Mouse (Mus musculus) layer of hippocampus, postnatal 36 days (tissue): Measurements from ENCODE around the gene Fbxo34. TPM values are rescaled to one million over a fixed set of nuclear protein-coding genes. Genes with fewer than 3 reads are reported as not detected.

Experiments
- DNase-seq, 2 experiments: peaks; one replicate each; pipeline ENCODE4 v3.0.0; 2022
- total RNA-seq, 2 experiments: library from RNA; stranded (reverse); gene quantifications; 2 replicates each; pipeline ENCODE4 v1.2.3; 2021

Gene Fbxo34
- total RNA-seq, 2 experiments from 2014 or later: 84.3 to 89.6 TPM

- no peak for DNase-seq
Observed at GRCm38 (mm10) chr14:47518619-47519018, 68.4 kb downstream of the Fbxo34 start.

- DNase-seq: no peak
Observed at GRCm38 (mm10) chr14:47520751-47521449, 70.7 kb downstream of the Fbxo34 start.

GRCm38 (mm10) chr14:47521609-47522008 is 71.4 kb downstream of the Fbxo34 start:
- no peak for DNase-seq

- no peak for DNase-seq
Observed at GRCm38 (mm10) chr14:47522301-47522700, 72.1 kb downstream of the Fbxo34 start.

GRCm38 (mm10) chr14:47525374-47525773 is 75.2 kb downstream of the Fbxo34 start:
- no peak for DNase-seq

- DNase-seq: no peak
Observed at GRCm38 (mm10) chr14:47525861-47526260, 75.6 kb downstream of the Fbxo34 start.

GRCm38 (mm10) chr14:47527833-47528232 is 77.6 kb downstream of the Fbxo34 start:
- DNase-seq: no peak

- DNase-seq: no peak
Observed at GRCm38 (mm10) chr14:47528293-47528692, 78.1 kb downstream of the Fbxo34 start.

GRCm38 (mm10) chr14:47529019-47529418 is 78.8 kb downstream of the Fbxo34 start:
- DNase-seq: peak in 1 of 2 experiments; percentile 43

- DNase-seq: peak; percentile 56 to 57
Observed at GRCm38 (mm10) chr14:47529592-47529991, 79.4 kb downstream of the Fbxo34 start.

- DNase-seq: no peak
Observed at GRCm38 (mm10) chr14:47532496-47532895, 82.3 kb downstream of the Fbxo34 start.

- DNase-seq: no peak
Observed at GRCm38 (mm10) chr14:47533365-47534175, 83.3 kb downstream of the Fbxo34 start.

GRCm38 (mm10) chr14:47534176-47534525 is 83.9 kb downstream of the Fbxo34 start:
- DNase-seq: no peak

- no peak for DNase-seq
Observed at GRCm38 (mm10) chr14:47535096-47535495, 84.9 kb downstream of the Fbxo34 start.

- no peak for DNase-seq
Observed at GRCm38 (mm10) chr14:47541325-47541948, 91.2 kb downstream of the Fbxo34 start.

- no peak for DNase-seq
Observed at GRCm38 (mm10) chr14:47542283-47542682, 92.1 kb downstream of the Fbxo34 start.

GRCm38 (mm10) chr14:47544286-47544685 is 94.1 kb downstream of the Fbxo34 start:
- DNase-seq: no peak

- DNase-seq: no peak
Observed at GRCm38 (mm10) chr14:47544877-47545276, 94.7 kb downstream of the Fbxo34 start.

- DNase-seq: no peak
Observed at GRCm38 (mm10) chr14:47551668-47552067, 101.4 kb downstream of the Fbxo34 start.

- DNase-seq: no peak
Observed at GRCm38 (mm10) chr14:47553380-47553779, 103.2 kb downstream of the Fbxo34 start.

- no peak for DNase-seq
Observed at GRCm38 (mm10) chr14:47554236-47554635, 104.0 kb downstream of the Fbxo34 start.

- DNase-seq: no peak
Observed at GRCm38 (mm10) chr14:47555225-47555624, 105.0 kb downstream of the Fbxo34 start.

GRCm38 (mm10) chr14:47560714-47561113 is 110.5 kb downstream of the Fbxo34 start:
- DNase-seq: no peak
